Mouse (Mus musculus) limb, embryonic 13.5 days (tissue): ENCODE measurements around the gene Tuba3a. TPM values are rescaled to one million over a fixed set of nuclear protein-coding genes. Genes with fewer than 3 reads are reported as not detected.

Experiments used
- ATAC-seq: fragments of 200-750 bp; cut with Nextera tagmentation; 2 replicates; pipeline ENCODE4 v1.8.0; 2017; ENCODE audit warnings: low read depth, moderate number of reproducible peaks, moderate TSS enrichment; ENCODE audit not compliant: low FRiP score
- H3K27ac ChIP-seq: fragments of 300-500 bp; sonication (generic); 2 replicates; pipeline ENCODE4 v1.5.1; 2015; ENCODE audit warnings: inconsistent platforms, mild to moderate bottlenecking, moderate library complexity
- H3K27me3 ChIP-seq: fragments of 300-500 bp; sonication (generic); 2 replicates; pipeline ENCODE4 v1.6.1; 2015; ENCODE audit warnings: mild to moderate bottlenecking, inconsistent platforms
- H3K36me3 ChIP-seq: fragments of 300-500 bp; sonication (generic); 2 replicates; pipeline ENCODE4 v1.6.1; 2015; ENCODE audit warnings: inconsistent platforms, mild to moderate bottlenecking, moderate library complexity
- H3K4me1 ChIP-seq: fragments of 300-500 bp; sonication (generic); 2 replicates; pipeline ENCODE4 v1.6.1; 2015; ENCODE audit warnings: inconsistent platforms
- H3K4me2 ChIP-seq: fragments of 300-500 bp; sonication (generic); replicated peaks from 2 replicates; pipeline ENCODE4 v1.6.1; 2015; ENCODE audit warnings: inconsistent platforms, mild to moderate bottlenecking, moderate library complexity
- H3K4me3 ChIP-seq: fragments of 300-500 bp; sonication (generic); 2 replicates; pipeline ENCODE4 v1.5.1; 2015; ENCODE audit warnings: moderate library complexity, mild to moderate bottlenecking, inconsistent platforms
- H3K9ac ChIP-seq: fragments of 300-500 bp; sonication (generic); 2 replicates; pipeline ENCODE4 v1.6.1; 2015; ENCODE audit warnings: mild to moderate bottlenecking, inconsistent platforms
- H3K9me3 ChIP-seq: fragments of 300-500 bp; sonication (generic); 2 replicates; pipeline ENCODE4 v1.6.1; 2016; ENCODE audit warnings: inconsistent platforms
- WGBS: fragments of 180-500 bp; shearing (Covaris S2); methylation state at CpG from one replicate; pipeline ENCODE4 v1.1.7; 2015; 5-methylcytosine and 5-hydroxymethylcytosine counted together
- polyA plus RNA-seq: library from polyadenylated mRNA; unstranded; fragments of >200 nt; fragmentation: Nextera tagmentation; extraction: Ambion mirVana; gene quantifications from 2 replicates; pipeline ENCODE4 v1.2.1, GENCODE M21; 2015

Tuba3a gene
- polyA plus RNA-seq, 1 experiment from 2014 or later = 0.80 TPM

DNA sequence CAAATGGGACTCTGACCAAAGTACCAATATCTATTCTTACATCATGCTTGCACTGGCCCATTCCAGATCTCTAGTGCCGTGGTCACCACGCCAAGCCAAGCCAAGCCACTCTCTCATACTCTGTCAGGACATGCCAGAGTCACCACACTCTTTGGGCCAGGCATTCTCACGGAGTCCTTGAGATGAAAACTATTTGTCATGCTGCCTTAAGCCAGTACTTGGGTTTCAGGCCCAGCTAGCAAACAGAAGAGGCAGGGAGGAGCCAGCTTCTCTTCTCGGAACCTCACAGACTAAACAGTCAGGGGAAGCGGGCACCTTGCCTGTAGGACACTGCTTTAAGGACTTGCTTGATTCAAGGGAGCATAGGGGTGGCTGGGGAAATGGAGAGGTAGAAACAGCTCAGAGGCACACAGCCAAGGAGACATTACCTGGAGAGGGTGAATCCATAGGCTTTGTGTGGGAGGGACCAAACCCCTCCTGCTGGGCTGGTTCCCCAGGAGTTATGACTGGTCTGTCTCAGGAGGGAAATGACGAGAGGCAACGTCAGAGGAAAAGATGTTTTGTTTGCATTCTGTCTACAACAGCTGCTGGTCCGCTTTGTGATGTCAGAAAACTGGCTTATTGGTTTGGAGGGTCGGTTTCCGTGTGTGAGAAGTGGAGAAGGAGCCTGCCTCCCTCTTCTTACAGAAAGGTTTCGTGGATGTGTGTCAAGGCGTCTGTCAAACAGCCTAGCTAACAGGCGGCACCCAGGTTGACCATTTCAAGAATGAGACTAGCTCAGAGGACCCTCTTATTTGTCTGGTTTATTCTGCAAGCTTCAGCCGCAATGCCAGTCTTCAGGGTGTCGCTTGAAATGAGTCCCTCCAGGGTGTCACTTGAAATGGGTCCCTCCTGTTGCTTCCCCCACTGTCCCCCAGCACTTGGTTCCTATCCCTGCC is 33.4 kb upstream of the Tuba3a start:
- Histone ChIP-seq H3K4me3 (no peak overlapping the region), H3K27me3 (peaks cover 51% of the 10 kb centered on the region), H3K4me1 (peaks cover 16% of the 10 kb centered on the region), H3K9ac (no peak overlapping the region), H3K36me3 (no peaks in the 10 kb centered on the region), H3K9me3 (no peaks in the 10 kb centered on the region), H3K27ac (no peak overlapping the region), H3K4me2 (no peak overlapping the region)
- WGBS = 63% methylated on average over 15 of the region's 15 CpGs
- no peak for ATAC-seq

GRCm38 (mm10) chr6:125317077-125317476 is 31.2 kb upstream of the Tuba3a start:
- 68% methylated on average over 7 of the region's 7 CpGs for WGBS
- no peak overlapping the region for H3K4me2 ChIP-seq
- peaks cover 33% of the 10 kb centered on the region for H3K27me3 ChIP-seq
- no peak overlapping the region for H3K9ac ChIP-seq
- no peak for ATAC-seq
- H3K4me1 ChIP-seq = peaks cover 34% of the 10 kb centered on the region
- no peak overlapping the region for H3K4me3 ChIP-seq
- no peak overlapping the region for H3K27ac ChIP-seq
- no peaks in the 10 kb centered on the region for H3K9me3 ChIP-seq
- 0 out of 2 replicates have a peak, but pooled peaks cover under 1% of the 10 kb centered on the region for H3K36me3 ChIP-seq

GRCm38 (mm10) chr6:125314746-125315145 is 28.9 kb upstream of the Tuba3a start:
- Histone ChIP-seq H3K9ac (no peak overlapping the region), H3K4me2 (peak overlapping the region; percentile 82), H3K9me3 (no peaks in the 10 kb centered on the region), H3K27me3 (peaks cover 10% of the 10 kb centered on the region), H3K4me1 (peaks cover 41% of the 10 kb centered on the region), H3K27ac (no peak overlapping the region), H3K36me3 (0 out of 2 replicates have a peak, but pooled peaks cover 9% of the 10 kb centered on the region), H3K4me3 (no peak overlapping the region)
- WGBS = 55% methylated on average over 6 of the region's 6 CpGs
- ATAC-seq = no peak

GRCm38 (mm10) chr6:125314231-125314563 is 28.4 kb upstream of the Tuba3a start:
- Histone ChIP-seq H3K4me2 (peak overlapping the region; percentile 82), H3K4me1 (peaks cover 44% of the 10 kb centered on the region), H3K27ac (peak overlapping the region; percentile 79; the same call in 1 of the 2 replicates), H3K4me3 (peak overlapping the region; percentile 57), H3K9ac (peak overlapping the region; percentile 82), H3K27me3 (peaks cover 4% of the 10 kb centered on the region), H3K36me3 (peaks cover 14% of the 10 kb centered on the region; the same call in 1 of the 2 replicates), H3K9me3 (no peaks in the 10 kb centered on the region)
- WGBS = 52% methylated on average over 7 of the region's 7 CpGs
- peak; percentile 33; the same call in 1 of the 2 replicates for ATAC-seq

DNA sequence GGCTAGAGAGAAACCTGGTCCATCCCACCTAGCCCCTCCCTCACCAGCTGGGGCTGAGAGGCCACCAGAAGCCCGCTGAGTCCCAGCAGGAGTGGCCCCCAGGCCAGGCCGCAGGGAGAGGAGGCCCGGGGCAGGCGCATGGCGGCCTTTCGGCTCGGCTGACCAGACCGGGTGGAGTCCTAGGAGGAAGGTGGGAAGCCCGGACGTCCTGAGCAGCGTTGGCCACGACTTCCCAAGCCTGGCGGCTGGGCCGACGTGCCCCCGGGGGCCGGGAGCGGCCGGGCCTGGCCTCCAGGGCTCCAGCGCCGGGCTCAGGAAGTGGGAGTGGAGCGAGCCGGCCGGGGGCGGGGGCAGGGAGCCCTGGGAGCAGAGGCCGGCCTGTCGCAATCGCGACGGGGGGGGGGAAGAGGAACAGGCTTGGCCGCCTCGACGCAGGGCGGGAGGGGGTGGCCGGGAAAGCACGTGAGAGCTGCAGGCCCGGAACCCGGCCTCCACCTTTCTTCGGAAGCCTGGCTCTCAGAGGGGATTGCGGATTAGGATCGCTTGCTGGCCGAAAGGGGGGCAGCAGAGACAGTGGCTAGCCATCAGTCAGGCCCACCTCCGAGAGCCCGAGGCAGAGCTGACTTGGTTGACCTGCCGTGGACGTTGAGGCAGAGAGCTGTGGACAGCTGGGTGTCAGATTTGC is 27.8 kb upstream of the Tuba3a start, which contains the start of gene Ltbr:
Ltbr (minus strand) TSS at position 340 of the 685 bp plus-strand sequence.
- peak; percentile 80 for ATAC-seq
- 2% methylated on average over 38 of the region's 46 CpGs for WGBS

GRCm38 (mm10) chr6:125312581-125313355 is 26.9 kb upstream of the Tuba3a start:
- peak overlapping the region; percentile 82 for H3K4me2 ChIP-seq
- H3K27ac ChIP-seq = peak overlapping the region; percentile 79; the same call in 1 of the 2 replicates
- H3K9ac ChIP-seq = peak overlapping the region; percentile 82
- H3K9me3 ChIP-seq = no peaks in the 10 kb centered on the region
- 73% methylated on average over 22 of the region's 22 CpGs for WGBS
- peaks cover 27% of the 10 kb centered on the region for H3K36me3 ChIP-seq
- H3K4me1 ChIP-seq = peaks cover 50% of the 10 kb centered on the region
- no peak for ATAC-seq
- H3K27me3 ChIP-seq = no peaks in the 10 kb centered on the region
- H3K4me3 ChIP-seq = peak overlapping the region; percentile 57

More for the DNA sequence above, 27.8 kb upstream of the Tuba3a start, which contains the start of gene Ltbr:
- H3K9ac ChIP-seq = peak within 1 kb of the TSS; percentile 82
- no peaks in the 10 kb centered on the region for H3K27me3 ChIP-seq
- peak within 1 kb of the TSS; percentile 79 for H3K27ac ChIP-seq
- H3K4me2 ChIP-seq = peak within 1 kb of the TSS; percentile 82
- H3K4me1 ChIP-seq = peaks cover 49% of the 10 kb centered on the region
- no peaks in the 10 kb centered on the region for H3K9me3 ChIP-seq
- H3K36me3 ChIP-seq = peaks cover 18% of the 10 kb centered on the region
- H3K4me3 ChIP-seq = peak within 1 kb of the TSS; percentile 57

- Histone ChIP-seq H3K4me2 (peak overlapping the region; percentile 82), H3K9me3 (no peaks in the 10 kb centered on the region), H3K36me3 (peaks cover 29% of the 10 kb centered on the region), H3K9ac (peak overlapping the region; percentile 82), H3K4me3 (peak overlapping the region; percentile 57), H3K4me1 (peaks cover 50% of the 10 kb centered on the region), H3K27me3 (no peaks in the 10 kb centered on the region), H3K27ac (no peak overlapping the region)
- ATAC-seq = no peak
- 83% methylated on average over 9 of the region's 9 CpGs for WGBS
These were observed 26.3 kb upstream of the Tuba3a start for GRCm38 (mm10) chr6:125312171-125312570.

DNA sequence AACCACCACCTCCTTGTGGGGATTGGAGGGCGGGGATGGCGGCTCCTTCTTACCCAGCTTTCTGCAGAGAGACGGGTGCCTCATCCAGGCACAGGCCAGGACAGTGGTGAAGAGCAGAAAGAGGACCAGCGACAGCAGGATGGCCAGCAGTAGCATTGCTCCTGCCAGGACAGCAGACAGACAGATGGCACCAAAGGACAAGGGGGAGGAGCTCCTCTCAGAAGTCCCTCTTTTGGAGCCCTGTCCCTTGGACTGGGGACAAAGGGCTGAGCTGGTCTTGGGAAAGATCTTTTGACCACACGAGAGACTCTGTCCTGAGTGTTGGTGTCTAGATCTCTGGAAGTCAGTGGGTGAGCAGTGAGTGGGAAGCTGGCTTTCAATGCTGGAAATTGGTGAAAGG is 23.6 kb upstream of the Tuba3a start:
- WGBS = 33% methylated on average over 5 of the region's 5 CpGs
- H3K27ac ChIP-seq = no peak overlapping the region

DNA sequence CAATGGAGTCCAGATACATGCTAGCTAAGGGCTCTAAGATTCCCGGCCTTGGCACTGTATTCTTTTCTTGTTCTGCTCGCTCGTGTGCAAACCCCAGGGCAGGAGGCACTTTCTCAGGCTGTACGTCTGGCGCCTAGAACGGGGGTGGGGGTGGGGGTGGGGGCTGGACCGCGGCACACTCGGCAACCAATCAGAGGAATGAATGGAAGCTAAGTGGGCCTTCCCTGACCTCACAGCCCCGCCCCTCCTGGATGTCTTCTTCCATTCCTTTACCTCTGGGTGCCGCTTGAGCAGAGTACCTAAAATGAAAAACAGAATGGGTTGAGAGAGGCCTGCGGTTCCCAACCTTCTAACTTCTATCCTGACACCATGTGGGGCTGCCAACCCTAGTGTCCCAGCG is 23.1 kb upstream of the Tuba3a start:
- Histone ChIP-seq H3K27ac (no peak overlapping the region), H3K4me1 (peaks cover 39% of the 10 kb centered on the region), H3K36me3 (peaks cover 41% of the 10 kb centered on the region), H3K9me3 (no peaks in the 10 kb centered on the region), H3K27me3 (no peaks in the 10 kb centered on the region), H3K4me2 (peak overlapping the region; percentile 37), H3K4me3 (no peak overlapping the region), H3K9ac (no peak overlapping the region)
- peak; percentile 52; the same call in 1 of the 2 replicates for ATAC-seq
- 10% methylated on average over 13 of the region's 13 CpGs for WGBS

More for the DNA sequence above, 23.6 kb upstream of the Tuba3a start:
- no peaks in the 10 kb centered on the region for H3K27me3 ChIP-seq
- H3K4me3 ChIP-seq = no peak overlapping the region
- peaks cover 41% of the 10 kb centered on the region for H3K36me3 ChIP-seq
- ATAC-seq = no peak
- H3K4me2 ChIP-seq = peak overlapping the region; percentile 37; the same call in 1 of the 2 replicates
- H3K9ac ChIP-seq = no peak overlapping the region
- H3K4me1 ChIP-seq = peaks cover 44% of the 10 kb centered on the region
- H3K9me3 ChIP-seq = no peaks in the 10 kb centered on the region

DNA sequence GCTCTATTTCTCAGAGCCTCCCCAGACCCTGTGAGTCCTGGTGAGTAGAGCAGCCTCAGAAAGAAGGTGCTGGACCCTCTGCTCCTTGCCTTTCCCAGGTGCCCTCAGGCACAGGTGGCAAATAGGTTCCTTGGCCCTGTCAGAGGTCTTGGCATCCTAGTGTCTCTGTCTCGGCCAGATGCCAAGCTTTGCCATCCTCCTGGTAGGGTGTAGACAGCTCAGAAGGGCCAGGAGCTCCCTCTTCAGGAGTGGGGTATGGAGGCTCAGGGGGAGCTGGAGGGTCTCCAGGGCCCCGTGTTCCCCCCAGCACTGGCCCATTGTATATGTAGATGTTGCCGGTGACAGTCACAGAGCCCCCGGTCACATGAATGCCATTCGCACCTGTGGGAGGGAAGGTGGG is 21.2 kb upstream of the Tuba3a start:
- H3K4me2 ChIP-seq = no peak overlapping the region
- no peak overlapping the region for H3K27ac ChIP-seq
- WGBS = 87% methylated on average over 5 of the region's 5 CpGs
- no peaks in the 10 kb centered on the region for H3K9me3 ChIP-seq
- H3K4me3 ChIP-seq = no peak overlapping the region
- ATAC-seq = no peak
- no peak overlapping the region for H3K9ac ChIP-seq
- peaks cover 25% of the 10 kb centered on the region for H3K4me1 ChIP-seq
- H3K27me3 ChIP-seq = no peaks in the 10 kb centered on the region
- peaks cover 41% of the 10 kb centered on the region for H3K36me3 ChIP-seq

DNA sequence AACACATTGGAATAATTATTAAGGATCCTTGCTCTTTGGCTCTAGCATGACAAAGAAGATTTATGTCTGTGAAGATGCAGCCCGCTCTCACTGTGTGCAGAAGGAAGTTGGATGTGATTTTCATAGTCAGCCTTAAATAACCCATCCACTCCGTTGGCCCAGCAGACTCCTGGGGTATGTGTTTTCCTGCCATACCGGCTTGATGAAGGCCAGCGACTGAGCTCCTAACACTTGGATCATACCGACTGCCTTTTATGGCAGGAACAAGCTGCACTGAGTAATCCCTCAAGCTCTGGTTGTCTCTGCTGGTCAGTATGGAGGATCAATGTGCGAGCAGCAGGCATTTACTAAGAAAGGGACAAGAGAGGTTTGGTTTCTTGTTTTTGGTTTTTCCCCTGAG is 19.6 kb upstream of the Tuba3a start:
- WGBS = 82% methylated on average over 6 of the region's 6 CpGs

More for the DNA sequence above, 19.6 kb upstream of the Tuba3a start:
- no peak overlapping the region for H3K9ac ChIP-seq
- peaks cover 36% of the 10 kb centered on the region for H3K36me3 ChIP-seq
- no peaks in the 10 kb centered on the region for H3K27me3 ChIP-seq
- peaks cover 13% of the 10 kb centered on the region for H3K4me1 ChIP-seq
- no peaks in the 10 kb centered on the region for H3K9me3 ChIP-seq
- H3K4me2 ChIP-seq = no peak overlapping the region
- ATAC-seq = no peak
- H3K4me3 ChIP-seq = no peak overlapping the region
- H3K27ac ChIP-seq = no peak overlapping the region
